Mouse (Mus musculus): Measurements from ENCODE around the gene Itih4. TPM values are rescaled to one million over a fixed set of nuclear protein-coding genes. Genes with fewer than 3 reads are reported as not detected.

Gene Itih4
- polyA plus RNA-seq, 1 experiment from 2014 or later = not detected

DNA sequence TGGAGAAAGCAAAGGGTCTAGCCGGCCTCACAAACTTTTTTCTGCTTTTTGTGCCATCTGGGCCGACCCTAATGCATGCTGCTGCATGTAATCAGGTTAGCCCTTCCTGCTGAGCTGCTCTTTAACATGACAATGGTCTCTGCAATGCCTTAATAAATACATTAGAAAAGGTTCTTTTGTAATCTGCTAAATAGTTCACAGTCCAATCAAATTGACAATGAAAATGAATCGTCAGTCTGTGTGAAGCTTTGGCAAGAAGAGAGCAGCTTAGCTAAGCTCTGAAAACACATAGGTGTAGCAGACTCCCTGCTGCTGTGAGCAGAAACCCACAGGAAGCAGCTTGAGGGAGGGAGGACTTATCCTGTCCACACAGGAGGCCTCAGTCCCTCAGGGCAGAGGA, 13.7 kb downstream of the Itih4 start:
- Histone ChIP-seq H3K4me3 (ENCODE audit: inconsistent target) (no peak overlapping the region), H3K79me2 (ENCODE audit: inconsistent target) (no peaks in the 10 kb centered on the region), H3K36me3 (ENCODE audit: inconsistent target) (no peaks in the 10 kb centered on the region), H3K27ac (no peak overlapping the region)
- 80% methylated on average over 3 of the region's 3 CpGs for WGBS (ENCODE audit: missing documents)

DNA sequence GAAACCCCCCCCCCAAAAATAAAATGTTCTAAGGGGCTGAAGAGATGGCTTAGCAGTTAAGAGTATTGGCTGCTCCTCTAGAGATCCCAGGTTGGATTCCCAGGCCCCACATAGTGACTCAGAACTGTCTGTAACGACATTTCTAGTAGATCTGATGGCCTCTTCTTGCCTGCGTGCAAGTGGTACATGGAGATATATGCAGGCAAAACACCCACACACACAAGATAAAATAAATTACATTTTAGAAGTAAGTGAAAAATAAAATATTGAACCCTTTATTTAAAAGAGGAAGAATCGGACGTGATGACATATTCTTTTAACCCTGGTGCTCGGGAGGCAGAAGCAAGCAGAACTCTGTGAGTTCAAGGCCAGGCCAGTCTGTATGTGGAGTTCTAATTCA, 16.4 kb downstream of the Itih4 start:
- 87% methylated on average over 5 of the region's 5 CpGs for WGBS (ENCODE audit: missing documents)
- H3K79me2 ChIP-seq (ENCODE audit: inconsistent target) = no peaks in the 10 kb centered on the region
- no peak overlapping the region for H3K27ac ChIP-seq
- no peaks in the 10 kb centered on the region for H3K36me3 ChIP-seq (ENCODE audit: inconsistent target)
- no peak overlapping the region for H3K4me3 ChIP-seq (ENCODE audit: inconsistent target)

DNA sequence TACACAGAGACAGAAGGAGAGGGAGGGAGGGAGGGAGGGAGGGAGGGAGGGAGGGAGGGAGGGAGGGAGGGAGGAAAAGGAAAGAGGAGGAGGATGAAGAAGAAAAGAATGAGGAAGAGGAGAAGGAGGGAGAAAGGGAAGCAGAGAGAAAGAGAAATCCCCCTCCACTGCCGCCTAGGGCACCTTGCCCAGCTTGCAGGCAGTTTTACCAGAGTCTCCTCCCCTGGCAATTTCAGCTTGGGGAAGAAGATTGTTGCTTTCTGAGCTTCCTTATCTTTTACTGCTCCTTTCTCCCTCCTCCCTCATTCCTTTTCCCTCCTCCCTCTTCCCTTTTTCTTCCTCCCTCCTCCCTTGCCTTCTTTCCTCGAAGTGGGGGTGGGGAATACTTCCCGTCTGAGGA, 16.8 kb downstream of the Itih4 start:
- no peaks in the 10 kb centered on the region for H3K36me3 ChIP-seq (ENCODE audit: inconsistent target)
- no peak overlapping the region for H3K27ac ChIP-seq
- 28% methylated on average over 2 of the region's 3 CpGs for WGBS (ENCODE audit: missing documents)
- H3K4me3 ChIP-seq (ENCODE audit: inconsistent target) = no peak overlapping the region
- no peaks in the 10 kb centered on the region for H3K79me2 ChIP-seq (ENCODE audit: inconsistent target)

DNA sequence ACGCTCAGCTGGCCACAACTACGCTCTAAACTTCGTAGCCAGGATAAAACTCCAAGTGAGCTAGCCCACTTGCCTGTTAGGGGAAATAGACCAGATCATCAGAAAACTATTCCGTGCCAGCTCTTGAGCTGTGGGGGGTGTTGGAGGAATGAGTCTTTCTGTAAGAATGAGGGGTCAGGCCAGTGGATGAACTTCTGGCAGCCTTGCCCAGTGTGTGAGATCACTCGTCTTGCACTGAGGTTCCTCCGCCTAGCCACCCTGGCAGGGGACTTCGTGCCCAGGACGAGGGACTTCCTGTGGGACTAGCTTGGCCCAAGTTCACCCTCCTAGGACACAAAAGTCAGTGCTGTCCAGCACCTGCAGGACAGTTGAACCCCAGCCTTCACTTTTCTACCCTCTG, 18.0 kb downstream of the Itih4 start:
- H3K4me3 ChIP-seq (ENCODE audit: inconsistent target) = no peak overlapping the region

DNA sequence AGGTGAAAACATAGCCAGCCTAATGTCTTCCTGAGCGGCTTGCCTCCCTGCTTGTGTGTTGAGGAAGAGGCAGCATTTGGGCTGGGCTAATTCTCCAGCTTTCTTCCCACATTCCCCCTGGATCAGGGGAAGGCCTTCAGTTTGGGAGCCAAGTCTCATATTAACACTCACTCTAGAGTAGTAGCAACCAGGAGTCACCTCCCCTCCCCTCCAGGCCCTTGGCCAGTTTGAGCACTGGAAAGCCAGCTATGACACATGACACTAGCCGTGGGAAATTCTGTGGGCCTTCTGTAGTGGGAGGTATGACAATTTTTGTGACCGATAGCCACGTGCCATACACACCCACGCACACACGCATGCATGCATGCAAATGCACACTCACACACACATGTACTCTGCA, 19.7 kb downstream of the Itih4 start:
- Histone ChIP-seq H3K4me3 (ENCODE audit: inconsistent target) (no peak overlapping the region), H3K79me2 (ENCODE audit: inconsistent target) (no peaks in the 10 kb centered on the region)
- WGBS (ENCODE audit: missing documents) = 93% methylated on average over 6 of the region's 6 CpGs

More for the DNA sequence above, 18.0 kb downstream of the Itih4 start:
- Histone ChIP-seq H3K36me3 (ENCODE audit: inconsistent target) (no peaks in the 10 kb centered on the region), H3K79me2 (ENCODE audit: inconsistent target) (no peaks in the 10 kb centered on the region), H3K27ac (no peak overlapping the region)
- 85% methylated on average over 8 of the region's 8 CpGs for WGBS (ENCODE audit: missing documents)

DNA sequence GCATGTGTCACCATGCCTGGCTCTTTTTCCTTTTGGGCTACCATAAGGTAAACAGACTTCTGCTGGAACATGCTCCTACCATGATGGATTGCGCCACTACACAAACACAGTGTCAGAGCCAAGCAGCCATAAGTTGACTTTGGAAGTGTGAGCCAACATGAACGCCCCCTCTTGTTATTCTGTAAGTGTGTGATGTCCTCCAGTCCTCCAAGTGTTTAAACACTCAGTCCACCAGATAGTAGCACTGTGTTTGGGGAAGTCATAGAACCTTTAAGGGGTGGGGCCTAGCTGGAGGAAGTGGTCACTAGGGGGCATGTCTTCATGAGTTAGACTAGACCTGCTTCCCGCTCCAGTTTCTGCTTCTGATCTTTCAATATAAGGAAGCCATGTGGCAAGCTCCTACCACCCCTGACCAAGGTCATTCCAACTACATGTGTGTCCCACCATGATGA, 21.6 kb downstream of the Itih4 start:
- Histone ChIP-seq H3K27ac (no peak overlapping the region), H3K79me2 (ENCODE audit: inconsistent target) (no peaks in the 10 kb centered on the region), H3K4me3 (ENCODE audit: inconsistent target) (no peak overlapping the region), H3K36me3 (ENCODE audit: inconsistent target) (no peaks in the 10 kb centered on the region)
- WGBS (ENCODE audit: missing documents) = 57% methylated on average over 3 of the region's 3 CpGs

More for the DNA sequence above, 19.7 kb downstream of the Itih4 start:
- no peak overlapping the region for H3K27ac ChIP-seq
- no peaks in the 10 kb centered on the region for H3K36me3 ChIP-seq (ENCODE audit: inconsistent target)

DNA sequence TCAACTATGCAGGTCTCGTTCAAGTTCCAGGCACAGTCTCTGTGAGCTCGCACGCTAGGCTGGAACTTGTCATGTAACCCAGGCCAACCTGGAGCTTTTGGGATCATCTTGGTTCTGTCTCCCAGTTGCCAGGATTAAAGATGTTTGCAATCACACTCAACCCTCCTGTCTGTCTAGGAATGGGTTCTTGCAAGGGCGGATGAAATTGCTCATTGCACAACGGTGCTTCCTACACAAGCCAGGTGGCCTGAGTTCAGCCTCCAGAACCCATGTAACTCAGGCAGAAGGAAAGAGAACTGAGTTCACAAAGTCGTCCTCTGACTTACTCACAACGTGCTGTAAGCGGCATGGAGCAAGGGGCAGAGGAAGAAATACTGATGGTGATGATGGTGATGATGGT, 24.9 kb downstream of the Itih4 start:
- Histone ChIP-seq H3K27ac (no peak overlapping the region), H3K79me2 (ENCODE audit: inconsistent target) (no peaks in the 10 kb centered on the region), H3K4me3 (ENCODE audit: inconsistent target) (no peak overlapping the region), H3K36me3 (ENCODE audit: inconsistent target) (no peaks in the 10 kb centered on the region)
- 85% methylated on average over 8 of the region's 8 CpGs for WGBS (ENCODE audit: missing documents)

DNA sequence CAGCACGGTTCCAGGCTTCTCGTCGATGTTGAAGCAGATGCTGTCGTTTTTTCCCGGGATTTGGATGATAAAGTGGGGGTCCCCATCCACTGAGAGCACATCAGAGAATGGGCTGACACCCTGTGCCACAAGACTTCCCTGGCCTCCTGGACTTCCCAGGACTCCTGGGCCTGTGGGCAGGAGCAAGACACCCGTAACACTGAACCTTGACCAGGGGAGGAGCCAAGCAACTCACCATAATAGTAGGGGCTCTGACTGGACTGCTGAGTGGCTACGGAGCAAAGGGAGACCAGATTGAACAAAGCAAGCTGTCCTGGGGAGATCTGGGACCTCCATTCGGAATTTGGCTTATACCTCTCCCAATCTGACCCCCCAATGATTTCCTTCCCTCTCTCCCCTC, 26.4 kb downstream of the Itih4 start:
- 87% methylated on average over 8 of the region's 8 CpGs for WGBS (ENCODE audit: missing documents)
- no peaks in the 10 kb centered on the region for H3K36me3 ChIP-seq (ENCODE audit: inconsistent target)
- no peaks in the 10 kb centered on the region for H3K79me2 ChIP-seq (ENCODE audit: inconsistent target)
- no peak overlapping the region for H3K27ac ChIP-seq
- no peak overlapping the region for H3K4me3 ChIP-seq (ENCODE audit: inconsistent target)

DNA sequence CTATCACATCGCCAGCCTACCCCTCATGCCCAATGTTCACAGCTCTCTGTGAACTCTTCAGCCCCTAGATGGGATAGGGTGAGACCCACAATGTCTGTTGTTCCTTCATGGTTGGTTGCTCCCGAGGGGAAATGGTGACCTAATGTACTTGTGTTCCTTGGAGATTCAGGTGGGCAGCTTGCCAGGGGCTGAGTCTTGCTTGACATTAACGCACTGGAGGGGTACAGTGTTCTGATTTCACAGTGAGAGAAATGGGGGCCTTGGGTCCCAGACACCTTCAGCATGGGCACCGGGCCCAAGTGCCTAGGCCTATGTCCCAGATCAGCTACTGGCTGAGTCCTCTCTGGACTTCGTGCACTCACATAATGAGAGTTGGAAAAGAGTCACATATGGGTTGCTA, 27.1 kb downstream of the Itih4 start:
- Histone ChIP-seq H3K36me3 (ENCODE audit: inconsistent target) (no peaks in the 10 kb centered on the region), H3K27ac (no peak overlapping the region), H3K79me2 (ENCODE audit: inconsistent target) (no peaks in the 10 kb centered on the region), H3K4me3 (ENCODE audit: inconsistent target) (no peak overlapping the region)
- 87% methylated on average over 5 of the region's 5 CpGs for WGBS (ENCODE audit: missing documents)

DNA sequence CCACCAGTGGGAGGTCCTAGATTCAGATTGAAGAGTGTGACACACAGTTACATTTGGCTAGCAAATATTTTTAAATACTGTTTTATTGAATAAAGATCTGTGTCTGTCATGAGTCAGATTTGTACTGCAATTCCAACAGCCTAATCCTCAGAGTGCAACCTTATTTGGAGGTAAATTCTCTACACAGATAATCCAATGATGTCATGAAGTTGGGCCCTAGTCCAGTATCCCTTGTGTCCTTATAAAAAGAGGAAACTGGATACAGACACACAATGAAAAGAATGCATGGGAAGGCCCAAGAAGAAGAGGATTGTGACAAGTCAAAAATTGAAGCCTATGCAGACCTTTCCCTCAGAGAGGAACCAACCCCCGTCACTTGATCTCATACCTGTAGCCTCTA, 30.2 kb downstream of the Itih4 start:
- no peaks in the 10 kb centered on the region for H3K79me2 ChIP-seq (ENCODE audit: inconsistent target)
- no peak overlapping the region for H3K4me3 ChIP-seq (ENCODE audit: inconsistent target)
- 69% methylated on average over 1 of the region's 1 CpGs for WGBS (ENCODE audit: missing documents)
- no peaks in the 10 kb centered on the region for H3K36me3 ChIP-seq (ENCODE audit: inconsistent target)
- no peak overlapping the region for H3K27ac ChIP-seq

DNA sequence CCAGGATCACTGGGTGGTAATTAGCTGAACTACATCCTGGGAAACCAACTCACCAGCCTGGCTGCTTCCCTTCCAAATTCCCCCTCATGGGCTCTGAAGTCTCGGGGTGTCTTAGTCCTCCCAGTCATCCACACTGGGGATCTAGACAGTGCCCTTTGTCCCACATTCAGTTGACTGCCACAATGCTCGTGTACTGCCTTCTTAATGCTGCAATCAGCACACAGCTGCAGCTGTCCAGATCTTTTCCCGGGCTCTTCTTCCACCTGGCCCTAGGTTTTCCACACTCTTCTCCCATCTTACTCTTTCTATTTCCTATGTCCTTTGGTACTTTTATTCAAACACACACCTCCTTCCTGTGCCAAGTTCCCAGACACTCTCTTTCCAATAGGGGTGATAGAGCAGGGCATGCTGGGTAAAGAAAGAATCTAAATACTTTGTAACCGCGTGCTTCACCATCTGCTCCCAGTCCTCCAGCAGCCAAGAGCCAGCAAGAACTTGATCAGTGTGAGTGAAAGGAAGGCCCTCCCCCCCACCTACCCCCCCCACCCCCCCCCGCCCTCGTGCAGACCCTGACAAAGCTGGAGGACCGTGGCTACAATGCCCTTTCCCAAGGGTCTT, 35.9 kb downstream of the Itih4 start:
- Histone ChIP-seq H3K4me3 (ENCODE audit: inconsistent target) (no peak overlapping the region), H3K36me3 (ENCODE audit: inconsistent target) (no peaks in the 10 kb centered on the region), H3K27ac (no peak overlapping the region), H3K79me2 (ENCODE audit: inconsistent target) (no peaks in the 10 kb centered on the region)
- 76% methylated on average over 8 of the region's 8 CpGs for WGBS (ENCODE audit: missing documents)

DNA sequence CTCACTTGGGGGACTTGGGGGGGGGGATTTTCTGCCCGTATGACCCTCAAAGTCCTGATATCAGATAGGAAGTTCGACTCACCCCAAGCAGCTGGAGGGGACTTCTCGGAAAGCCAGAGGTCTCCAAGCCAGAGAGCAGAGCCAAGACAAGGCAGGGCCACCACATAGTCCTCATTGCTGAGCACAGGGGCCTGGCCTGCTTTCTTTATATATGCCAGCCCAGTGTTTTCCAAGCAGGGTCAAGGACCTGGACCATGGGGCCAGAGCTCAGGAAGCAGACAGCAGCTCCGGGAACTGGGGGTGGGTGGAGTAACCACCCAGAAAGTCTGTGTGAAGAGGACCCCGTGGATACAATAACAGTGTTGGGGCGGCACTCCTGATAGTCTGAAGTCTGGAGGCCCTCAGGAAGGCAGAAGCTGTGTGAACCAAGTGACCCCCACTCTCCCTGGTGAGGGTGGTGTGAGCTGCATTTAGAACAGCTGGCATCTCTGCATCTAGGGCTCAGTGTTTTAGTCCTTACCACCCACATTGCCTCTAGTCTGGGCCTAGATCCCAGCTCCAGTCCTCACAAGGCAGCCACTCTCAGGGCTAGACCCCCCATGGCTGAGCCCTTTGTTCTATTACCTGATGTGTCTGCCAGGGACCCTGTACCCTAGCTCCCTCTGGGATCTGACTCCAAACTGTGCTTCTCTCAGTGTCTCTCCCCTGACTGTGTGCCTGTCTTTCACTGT, 37.3 kb downstream of the Itih4 start, which contains the start of gene Itih3:
TSS of gene Itih3 (minus strand) at position 386 of the 731 bp plus-strand sequence.
- no peaks in the 10 kb centered on the region for H3K79me2 ChIP-seq (ENCODE audit: inconsistent target)
- H3K36me3 ChIP-seq (ENCODE audit: inconsistent target) = no peaks in the 10 kb centered on the region
- H3K27ac ChIP-seq = no peak within 1 kb of the TSS
- no peak within 1 kb of the TSS for H3K4me3 ChIP-seq (ENCODE audit: inconsistent target)
- WGBS (ENCODE audit: missing documents) = 61% methylated on average over 4 of the region's 6 CpGs

DNA sequence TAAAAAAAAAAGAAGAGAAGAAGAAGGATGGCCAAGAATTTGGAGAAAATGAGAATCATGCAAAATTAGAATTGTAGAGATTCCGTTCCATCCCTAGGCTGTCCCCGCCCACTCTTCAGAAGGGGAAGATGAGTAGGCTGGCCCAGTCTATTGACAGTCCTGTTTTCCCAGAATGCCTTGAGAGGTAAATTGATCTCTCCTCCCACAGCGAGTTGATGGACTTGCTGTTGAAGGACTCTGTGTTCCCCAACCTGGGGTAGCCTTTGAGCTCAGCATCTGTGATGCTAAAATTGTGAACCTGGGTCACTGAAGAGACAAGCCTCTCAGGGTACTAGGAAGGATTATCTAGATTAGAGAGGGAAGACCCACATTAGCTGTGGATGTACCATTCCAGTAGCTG, 39.2 kb downstream of the Itih4 start:
- WGBS (ENCODE audit: missing documents) = 97% methylated on average over 3 of the region's 3 CpGs
- no peaks in the 10 kb centered on the region for H3K36me3 ChIP-seq (ENCODE audit: inconsistent target)
- no peak overlapping the region for H3K27ac ChIP-seq
- H3K4me3 ChIP-seq (ENCODE audit: inconsistent target) = no peak overlapping the region
- no peaks in the 10 kb centered on the region for H3K79me2 ChIP-seq (ENCODE audit: inconsistent target)

DNA sequence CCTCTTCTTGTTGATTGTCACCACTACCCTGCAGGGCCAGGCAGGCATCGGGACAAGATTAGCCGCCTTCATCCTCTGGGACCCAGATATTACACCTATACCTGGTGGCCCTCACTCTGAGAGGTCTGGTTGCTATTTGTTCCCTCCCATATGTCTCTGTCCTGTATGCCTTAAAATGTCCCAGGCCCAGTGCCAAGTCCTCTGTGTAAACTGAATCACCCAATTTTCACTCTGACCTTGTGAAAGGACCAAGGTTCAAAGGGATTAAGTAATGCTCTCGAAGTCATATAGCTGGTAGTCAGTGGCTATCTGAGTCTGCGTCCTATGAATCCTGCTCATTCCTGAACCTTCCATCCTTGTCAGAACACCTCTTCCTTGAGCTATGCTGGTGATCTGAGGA, 44.1 kb downstream of the Itih4 start:
- Histone ChIP-seq H3K27ac (no peak overlapping the region), H3K4me3 (ENCODE audit: inconsistent target) (no peak overlapping the region), H3K79me2 (ENCODE audit: inconsistent target) (no peaks in the 10 kb centered on the region), H3K36me3 (ENCODE audit: inconsistent target) (no peaks in the 10 kb centered on the region)
- 91% methylated on average over 4 of the region's 4 CpGs for WGBS (ENCODE audit: missing documents)

DNA sequence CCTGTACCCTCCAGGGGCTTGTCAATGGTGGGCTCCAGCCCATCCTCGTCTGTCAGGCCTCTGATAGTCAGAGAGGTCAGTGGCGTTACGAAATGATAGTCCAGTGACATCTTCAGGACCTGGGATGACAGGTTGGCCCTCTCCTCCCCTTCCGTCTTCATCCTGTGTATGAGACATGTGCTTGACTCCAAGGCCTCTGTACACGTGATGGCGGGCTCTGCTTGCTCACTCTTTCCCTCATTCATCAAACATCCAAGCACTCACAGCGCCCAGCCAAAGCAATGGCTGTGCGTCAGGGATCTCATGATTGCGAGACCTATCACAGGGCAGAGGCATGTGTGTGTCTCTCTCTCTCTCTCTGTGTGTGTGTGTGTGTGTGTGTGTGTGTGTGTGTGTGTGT, 47.1 kb downstream of the Itih4 start:
- no peak overlapping the region for H3K4me3 ChIP-seq (ENCODE audit: inconsistent target)
- H3K79me2 ChIP-seq (ENCODE audit: inconsistent target) = no peaks in the 10 kb centered on the region
- WGBS (ENCODE audit: missing documents) = 91% methylated on average over 7 of the region's 9 CpGs
- H3K27ac ChIP-seq = no peak overlapping the region
- no peaks in the 10 kb centered on the region for H3K36me3 ChIP-seq (ENCODE audit: inconsistent target)

All from macrophage (primary cell).